Mouse (Mus musculus) heart, adult 2 months (tissue): ENCODE results near the gene Atxn7l1.

ENCODE experiments used
- CTCF ChIP-seq: fragments of 200-600 bp; IDR thresholded peaks from 2 replicates; pipeline ENCODE4 v1.8.1; 2022; ENCODE audit warnings: antibody characterized with exemption, mild to moderate bottlenecking, moderate library complexity
- EP300 ChIP-seq: fragments of 200-500 bp; IDR thresholded peaks from 2 replicates; pipeline ENCODE4 v1.6.1; 2011; ENCODE audit warnings: low read depth, low read length, control low read depth; ENCODE audit not compliant: insufficient read depth
- POLR2A ChIP-seq: fragments of 200-500 bp; IDR thresholded peaks from 2 replicates; pipeline ENCODE4 v1.6.1; 2011; ENCODE audit warnings: mild to moderate bottlenecking, low read depth, low read length, control low read depth; ENCODE audit not compliant: insufficient read depth

- TF ChIP-seq POLR2A: no peak
- TF ChIP-seq EP300: no peak
- TF ChIP-seq CTCF: no peak
Measured at GRCm38 (mm10) chr12:33102342-33103115, 45.0 kb upstream of the Atxn7l1 start.
